Mouse (Mus musculus): ENCODE results near the gene Cenpk. TPM values are rescaled to one million over a fixed set of nuclear protein-coding genes. Genes with fewer than 3 reads are reported as not detected.

Gene Cenpk
- polyA plus RNA-seq (2015; fragmentation: Nextera tagmentation; extraction: Ambion mirVana): 117 and 151 TPM in 2 replicates

DNA sequence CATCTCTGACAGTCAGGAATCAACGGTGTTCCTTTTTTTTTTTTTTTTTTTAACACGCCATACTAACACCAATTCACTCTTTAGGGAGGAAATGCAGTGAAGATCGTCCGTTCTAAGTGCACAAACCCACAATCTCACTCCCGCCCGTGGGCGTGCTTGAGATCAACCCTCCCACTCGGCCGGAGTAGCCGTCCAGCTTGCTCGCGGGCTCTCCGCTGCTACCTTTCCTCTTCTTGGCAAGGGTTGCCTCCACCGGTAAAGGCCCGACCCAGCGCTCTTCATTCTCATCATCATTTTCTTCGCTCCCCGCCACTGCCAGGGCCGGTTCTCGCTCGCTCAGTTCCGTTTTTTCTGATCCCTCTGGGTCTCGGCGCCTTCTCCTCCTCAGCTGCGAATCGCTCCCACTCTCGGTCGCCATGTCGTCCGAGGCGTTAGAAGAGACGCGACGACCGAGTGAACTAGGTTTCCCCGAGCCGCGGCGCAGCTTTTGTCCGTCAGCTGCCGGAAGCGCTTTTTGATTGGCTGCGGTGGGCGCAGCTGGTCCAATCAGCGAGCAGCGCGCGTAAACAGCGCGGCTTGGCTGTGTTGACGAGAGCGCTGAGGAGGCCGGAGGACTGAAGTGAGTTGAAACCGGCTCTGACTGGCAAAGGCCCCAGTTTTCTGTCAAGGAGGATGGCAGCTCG lies at the start of gene Cenpk, which contains the start of gene Ppwd1:
Gene Cenpk, plus strand, starts transcription at position 228 of the 683 bp plus-strand sequence.
Gene Ppwd1, minus strand, starts transcription at position 460 of the 683 bp plus-strand sequence.

DNA sequence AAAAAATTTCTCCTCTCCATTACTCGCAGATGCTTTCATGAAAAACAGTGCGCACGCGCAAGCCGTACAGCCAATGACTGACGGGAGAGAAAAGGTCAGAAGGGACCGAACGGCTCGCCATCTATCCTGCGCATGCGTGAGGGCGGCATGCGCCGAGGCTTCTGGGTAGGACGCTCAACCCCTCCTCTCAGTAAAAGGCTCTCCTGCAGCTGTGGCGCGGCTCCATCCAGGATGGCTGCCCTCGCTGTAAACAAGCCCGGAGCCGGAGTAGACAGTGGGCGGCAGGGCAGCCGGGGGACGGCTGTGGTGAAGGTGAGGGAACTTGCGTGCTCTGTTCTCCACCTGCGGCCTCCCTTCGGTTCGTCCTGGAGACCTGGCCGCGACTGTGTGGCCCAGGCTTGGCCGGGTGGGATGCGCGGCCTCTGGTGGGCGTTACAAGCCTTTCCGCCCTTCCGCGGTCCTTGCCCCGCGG lies 49.7 kb upstream of the Cenpk start, which contains the start of gene Trim23:
Gene Trim23, plus strand, starts transcription at position 148 of the 472 bp plus-strand sequence.

DNA sequence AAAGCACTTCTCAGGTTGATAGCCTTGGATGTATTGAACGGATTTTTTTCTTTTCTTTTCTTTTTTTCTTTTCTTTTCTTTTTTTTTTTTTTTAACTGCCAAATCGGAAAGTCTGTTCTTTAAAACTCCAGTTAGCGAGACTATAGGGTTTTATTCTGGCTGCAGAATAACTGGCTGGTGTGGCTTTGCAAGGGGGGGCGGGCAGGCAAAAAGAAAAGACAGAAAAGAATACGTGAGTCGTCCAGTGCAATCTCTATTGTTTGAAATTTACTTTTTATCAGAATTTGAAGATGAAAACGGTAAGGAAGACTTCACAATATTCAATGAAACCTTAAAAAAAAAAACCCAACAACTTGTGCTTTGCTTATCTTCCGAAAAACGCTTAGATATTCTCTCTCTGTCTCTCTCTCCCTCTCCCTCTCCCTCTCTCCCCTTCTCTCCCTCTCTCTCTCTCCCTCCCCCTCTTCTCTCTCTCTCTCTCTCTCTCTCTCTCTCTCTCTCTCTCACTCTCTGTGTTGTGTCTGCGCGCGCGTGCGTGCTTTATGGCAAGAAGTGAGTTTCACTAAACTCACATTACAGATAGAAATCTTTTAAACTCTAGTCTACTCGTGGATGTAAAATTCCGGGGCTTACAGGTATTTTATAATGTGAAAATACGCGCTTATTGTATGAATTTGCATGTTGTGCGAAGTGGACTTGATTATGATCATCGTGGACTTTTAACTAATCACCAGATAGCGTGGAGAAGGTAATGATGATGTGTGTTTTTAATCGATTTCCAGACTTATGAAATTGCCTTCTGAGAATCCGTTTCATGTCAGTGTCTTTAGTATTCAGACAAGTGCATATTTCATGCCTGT lies 59.2 kb downstream of the Cenpk start, which contains the start of gene Adamts6:
Gene Adamts6, plus strand, starts transcription at position 470 of the 860 bp plus-strand sequence.

Other genes starting within 250 kb of the Cenpk start
- gene Nln, start 119.0 kb upstream of the Cenpk start, polyA plus RNA-seq (2015; fragmentation: Nextera tagmentation; extraction: Ambion mirVana): 8.9 and 9.8 TPM in 2 replicates
- gene Sgtb, start 118.9 kb upstream of the Cenpk start, polyA plus RNA-seq (2015; fragmentation: Nextera tagmentation; extraction: Ambion mirVana): 0.66 and 0.79 TPM in 2 replicates
- 25.7 and 27.4 TPM in 2 replicates for gene Trappc13, start 50.1 kb upstream of the Cenpk start, polyA plus RNA-seq (2015; fragmentation: Nextera tagmentation; extraction: Ambion mirVana)
- 12.2 and 12.4 TPM in 2 replicates for gene Trim23, start 49.8 kb upstream of the Cenpk start, polyA plus RNA-seq (2015; fragmentation: Nextera tagmentation; extraction: Ambion mirVana)
- 13.2 and 13.3 TPM in 2 replicates for gene Ppwd1, start 232 bp downstream of the Cenpk start, polyA plus RNA-seq (2015; fragmentation: Nextera tagmentation; extraction: Ambion mirVana)
- 0.64 and 0.69 TPM in 2 replicates for gene Adamts6, start 59.2 kb downstream of the Cenpk start, polyA plus RNA-seq (2015; fragmentation: Nextera tagmentation; extraction: Ambion mirVana)

All from spleen, postnatal 0 days (tissue).